Mouse (Mus musculus): ENCODE data around the gene Tti1.

- no peak for TF ChIP-seq MYOG (IDR thresholded peaks at IDR 0.05; ENCODE audit: control insufficient read depth in 1 of 3, insufficient read depth in 1 of 3, insufficient read length in 2 of 3, low read depth in 2 of 3)
- TF ChIP-seq POLR2A (IDR thresholded peaks at IDR 0.05; ENCODE audit: insufficient read length, low read depth): no peak
- no peak for TF ChIP-seq USF1 (IDR thresholded peaks at IDR 0.05; ENCODE audit: low read depth)
- no peak for TF ChIP-seq TCF12 (IDR thresholded peaks at IDR 0.05; ENCODE audit: insufficient read depth, poor library complexity, severe bottlenecking)
- TF ChIP-seq E2F4 (IDR thresholded peaks at IDR 0.05; ENCODE audit: insufficient read depth): no peak
- no peak for TF ChIP-seq MYOD1 (IDR thresholded peaks at IDR 0.05; ENCODE audit: control insufficient read depth in 1 of 3, insufficient read length in 2 of 3, low read depth in 2 of 3)
- no peak for TF ChIP-seq TCF3 (IDR thresholded peaks at IDR 0.05; ENCODE audit: insufficient read length, low read depth)
These were observed 46.6 kb upstream of the Tti1 start for GRCm38 (mm10) chr2:158074835-158075234.

Measured in myocyte (in vitro differentiated cells).